Mouse (Mus musculus): ENCODE measurements around the gene Gm19935. TPM values are rescaled to one million over a fixed set of nuclear protein-coding genes. Genes with fewer than 3 reads are reported as not detected.

Gene Gm19935
- polyA plus RNA-seq, 1 experiment from 2014 or later: 0.35 TPM

DNA sequence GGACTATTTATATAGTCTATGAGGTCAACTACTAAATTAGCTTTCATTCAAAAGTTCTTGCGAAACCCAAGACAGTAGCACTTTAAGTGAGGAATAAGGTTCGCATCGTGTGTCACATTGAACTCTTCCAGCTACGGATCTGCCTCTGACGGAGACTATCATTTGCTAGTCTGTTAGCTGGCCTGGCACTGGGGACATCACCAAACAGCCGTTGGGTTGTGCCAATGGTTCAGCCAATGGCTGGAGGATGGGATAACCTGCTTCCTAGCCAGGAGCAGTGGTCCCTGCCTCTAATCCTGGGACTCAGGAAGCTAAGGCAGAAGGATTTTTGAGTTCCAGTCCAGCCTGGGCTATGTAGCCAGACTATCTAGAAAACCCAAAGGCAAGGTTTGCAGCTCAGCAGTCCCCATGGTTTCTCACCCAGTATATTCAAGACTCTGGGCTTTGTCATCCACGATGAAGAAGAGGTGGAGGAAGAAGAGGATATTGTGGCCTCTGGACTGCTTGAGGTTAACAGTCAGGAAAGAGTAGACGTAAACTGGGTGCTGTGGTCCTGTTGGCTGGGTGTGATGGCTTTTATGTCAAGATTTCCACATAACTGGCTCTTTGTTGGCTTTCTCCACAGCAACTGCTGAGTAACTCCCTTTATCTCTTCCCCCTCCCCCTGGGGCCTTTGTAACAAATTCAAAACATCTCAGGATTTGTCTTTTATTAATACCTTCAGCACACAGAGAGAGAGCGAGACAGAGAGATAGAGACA is 2.5 kb upstream of the Gm19935 start:
- TF ChIP-seq EP300 (optimal IDR thresholded peaks at IDR 0.05): no peak
- no peak for TF ChIP-seq CTCF (IDR thresholded peaks at IDR 0.05; ENCODE audit: low read depth)
- DNase-seq (ENCODE audit: low spot score) (no peak), ATAC-seq (ENCODE audit: low FRiP score, low TSS enrichment) (no peak)
- Histone ChIP-seq H3K4me1 (replicated peaks; ENCODE audit: control insufficient read depth, insufficient read depth) (no peaks in the 10 kb centered on the region), H3K36me3 (ENCODE audit: control insufficient read depth, insufficient read depth, low read length) (no peaks in the 10 kb centered on the region), H3K27me3 (ENCODE audit: control insufficient read depth, insufficient read depth, low read length) (no peaks in the 10 kb centered on the region), H3K9me3 (ENCODE audit: control insufficient read depth, low read length) (no peaks in the 10 kb centered on the region), H3K9ac (ENCODE audit: low read length) (no peak overlapping the region), H3K27ac (replicated peaks) (no peak overlapping the region), H3K4me2 (replicated peaks; ENCODE audit: low read depth) (no peak overlapping the region), H3K4me3 (ENCODE audit: low read depth, low read length) (no peak overlapping the region)
- 76% methylated on average over 9 of the region's 9 CpGs for WGBS

DNA sequence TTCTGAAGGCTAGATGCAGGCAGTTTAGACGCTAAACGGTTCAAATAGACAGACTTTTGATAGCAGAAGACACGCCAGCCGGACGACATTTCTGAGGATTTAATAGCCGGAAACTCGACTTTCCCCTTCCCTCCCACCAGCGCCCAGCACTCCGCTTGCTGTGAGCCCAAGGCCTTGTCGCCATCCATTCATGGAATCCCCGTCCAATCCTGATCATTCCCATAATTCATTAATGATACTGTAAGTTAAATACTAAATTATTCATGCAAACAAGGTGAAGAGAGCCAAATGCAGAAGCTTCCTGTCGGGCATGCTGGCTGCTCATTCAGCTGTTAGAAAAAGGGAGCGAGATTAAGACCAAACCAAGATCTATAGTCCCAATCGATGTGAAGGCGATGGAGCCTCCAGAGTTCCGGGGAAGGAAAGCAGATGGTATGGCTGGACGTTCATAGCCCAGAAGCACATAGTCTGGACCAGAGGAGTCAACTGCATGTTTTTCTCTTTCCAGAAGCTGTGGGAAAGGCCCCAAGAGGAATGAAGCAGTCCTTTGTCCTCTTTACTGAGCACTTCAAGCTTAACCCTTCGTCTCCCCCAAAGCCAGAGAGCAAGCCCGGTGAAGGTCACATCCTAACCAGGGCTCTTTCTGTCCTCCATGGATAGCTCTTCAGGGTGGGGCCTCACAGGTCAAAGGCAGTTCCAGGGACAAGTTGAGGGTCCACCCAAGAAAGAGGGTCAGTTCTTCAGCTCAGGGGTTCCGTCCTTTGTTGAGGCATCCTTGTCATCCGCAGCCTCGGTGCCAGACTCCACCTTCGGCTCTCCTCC is 921 bp downstream of the Gm19935 start:
- no peak overlapping the region for H3K27ac ChIP-seq (replicated peaks)
- no peaks in the 10 kb centered on the region for H3K27me3 ChIP-seq (ENCODE audit: control insufficient read depth, insufficient read depth, low read length)
- H3K36me3 ChIP-seq (ENCODE audit: control insufficient read depth, insufficient read depth, low read length): no peaks in the 10 kb centered on the region
- H3K9me3 ChIP-seq (ENCODE audit: control insufficient read depth, low read length): no peaks in the 10 kb centered on the region
- TF ChIP-seq CTCF (IDR thresholded peaks at IDR 0.05; ENCODE audit: low read depth) (no peak), EP300 (optimal IDR thresholded peaks at IDR 0.05) (no peak)
- H3K4me3 ChIP-seq (ENCODE audit: low read depth, low read length): no peak overlapping the region
- ATAC-seq (ENCODE audit: low FRiP score, low TSS enrichment) (no peak), DNase-seq (ENCODE audit: low spot score) (no peak)
- WGBS: 72% methylated on average over 23 of the region's 23 CpGs
- H3K4me2 ChIP-seq (replicated peaks; ENCODE audit: low read depth): no peak overlapping the region
- H3K9ac ChIP-seq (ENCODE audit: low read length): no peak overlapping the region
- no peaks in the 10 kb centered on the region for H3K4me1 ChIP-seq (replicated peaks; ENCODE audit: control insufficient read depth, insufficient read depth)

DNA sequence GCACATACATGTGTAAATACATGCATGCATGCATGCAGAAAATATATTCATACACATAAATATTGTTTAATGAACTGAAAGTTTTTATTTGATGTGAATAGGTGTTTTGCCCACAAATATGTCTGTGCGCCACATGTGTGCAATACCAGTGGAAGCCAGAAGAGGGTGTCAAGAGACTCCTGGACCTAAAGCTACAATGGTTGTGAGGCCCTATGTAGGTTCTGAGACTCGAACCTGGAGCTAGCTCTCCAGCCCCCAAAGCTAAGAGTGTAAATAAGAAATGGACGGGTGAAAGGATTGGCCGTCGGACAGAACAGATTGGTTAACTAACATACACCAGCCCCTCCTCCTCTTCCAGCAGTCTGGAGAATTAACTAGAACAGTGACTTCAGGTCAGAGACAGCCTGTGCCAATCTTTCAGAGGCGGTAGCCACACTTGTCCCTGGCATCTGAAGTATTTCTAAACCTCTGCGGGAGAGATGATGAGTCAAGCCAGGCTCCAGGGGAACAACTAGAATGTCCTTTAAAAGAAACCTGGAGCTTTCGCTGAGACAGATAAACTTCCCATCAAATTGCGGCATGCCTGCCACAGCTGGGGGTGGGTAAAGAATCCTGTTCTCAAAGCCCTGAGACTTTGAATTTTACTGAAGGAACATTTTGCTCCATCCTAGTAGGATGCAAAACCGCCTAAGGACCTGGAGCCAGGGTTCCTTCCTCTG is 3.4 kb downstream of the Gm19935 start:
- H3K9me3 ChIP-seq (ENCODE audit: control insufficient read depth, low read length): no peaks in the 10 kb centered on the region
- WGBS: 90% methylated on average over 10 of the region's 10 CpGs
- TF ChIP-seq EP300 (optimal IDR thresholded peaks at IDR 0.05) (no peak), CTCF (IDR thresholded peaks at IDR 0.05; ENCODE audit: low read depth) (peak; percentile 51)
- H3K9ac ChIP-seq (ENCODE audit: low read length): no peak overlapping the region
- ATAC-seq (ENCODE audit: low FRiP score, low TSS enrichment): no peak
- DNase-seq (ENCODE audit: low spot score): no peak
- no peak overlapping the region for H3K27ac ChIP-seq (replicated peaks)
- no peaks in the 10 kb centered on the region for H3K4me1 ChIP-seq (replicated peaks; ENCODE audit: control insufficient read depth, insufficient read depth)
- no peak overlapping the region for H3K4me2 ChIP-seq (replicated peaks; ENCODE audit: low read depth)
- H3K27me3 ChIP-seq (ENCODE audit: control insufficient read depth, insufficient read depth, low read length): no peaks in the 10 kb centered on the region
- no peak overlapping the region for H3K4me3 ChIP-seq (ENCODE audit: low read depth, low read length)
- H3K36me3 ChIP-seq (ENCODE audit: control insufficient read depth, insufficient read depth, low read length): no peaks in the 10 kb centered on the region

DNA sequence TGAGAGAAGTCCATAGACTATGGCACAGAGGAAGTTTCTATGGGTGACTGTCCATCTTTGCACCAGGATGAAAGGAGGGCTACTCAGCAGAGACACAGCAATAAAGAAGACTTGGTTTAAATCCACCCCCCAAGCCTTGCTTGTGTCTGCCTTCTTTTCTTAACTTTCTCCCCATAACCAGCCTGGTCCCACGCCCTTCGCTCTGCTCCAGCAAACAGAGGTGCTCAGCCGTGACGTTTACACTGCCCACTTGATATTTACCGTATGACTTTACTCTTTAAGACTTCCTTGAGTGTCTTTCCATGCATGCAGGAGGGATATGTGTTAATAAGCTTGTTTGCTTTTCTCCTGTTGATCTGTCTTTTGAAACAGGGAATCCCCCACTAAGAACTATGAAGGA is 17.7 kb downstream of the Gm19935 start:
- WGBS: 61% methylated on average over 5 of the region's 5 CpGs
- no peak for TF ChIP-seq EP300 (optimal IDR thresholded peaks at IDR 0.05)
- TF ChIP-seq CTCF (IDR thresholded peaks at IDR 0.05; ENCODE audit: low read depth): no peak

DNA sequence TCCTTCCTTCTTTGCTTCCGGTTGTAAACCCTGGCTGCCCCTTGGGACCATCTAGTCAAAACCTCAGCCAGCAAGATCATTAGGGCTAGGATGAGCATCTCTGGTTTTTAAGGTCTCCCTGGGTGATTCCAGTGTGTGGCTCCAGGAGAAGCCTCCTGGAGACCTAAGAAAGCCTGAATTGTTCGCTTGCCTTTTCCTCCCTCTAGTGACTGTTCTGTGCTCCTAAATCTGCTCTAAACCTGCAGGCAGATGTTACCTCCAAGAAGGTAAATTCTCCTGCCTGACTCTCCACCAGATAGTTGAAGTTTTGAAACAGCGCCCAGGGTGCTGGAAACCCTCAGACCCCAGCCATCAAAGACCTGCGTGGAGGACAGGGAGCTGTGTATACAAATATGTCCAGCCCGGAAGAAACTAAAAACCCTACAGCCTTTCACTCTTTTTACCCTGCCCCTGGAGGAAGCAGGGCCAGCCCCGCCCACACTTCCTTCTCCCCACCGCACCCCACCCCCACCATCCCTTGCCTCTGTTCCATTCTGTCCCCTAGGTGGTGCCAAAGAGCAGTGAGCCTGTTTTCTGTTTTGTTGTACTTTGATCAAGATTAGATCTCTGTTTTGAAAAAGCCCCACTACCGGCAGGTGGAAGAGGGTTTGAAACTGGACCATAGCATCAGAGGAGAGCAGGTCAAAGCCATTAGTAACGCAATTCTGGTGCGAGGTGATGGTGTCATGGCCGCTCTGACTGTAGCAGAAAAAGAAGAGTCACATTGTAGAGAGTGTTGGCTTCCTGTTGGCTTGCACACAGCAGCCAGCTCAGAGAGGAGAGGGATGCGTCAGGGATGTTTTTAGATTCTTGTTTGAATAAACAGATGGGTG is 22.0 kb downstream of the Gm19935 start:
- 12% methylated on average over 12 of the region's 12 CpGs for WGBS
- H3K4me3 ChIP-seq (ENCODE audit: low read depth, low read length): no peak overlapping the region
- H3K4me1 ChIP-seq (replicated peaks; ENCODE audit: control insufficient read depth, insufficient read depth): no peaks in the 10 kb centered on the region
- DNase-seq (ENCODE audit: low spot score) (peak; percentile 82), ATAC-seq (ENCODE audit: low FRiP score, low TSS enrichment) (peak; percentile 89)
- no peaks in the 10 kb centered on the region for H3K27me3 ChIP-seq (ENCODE audit: control insufficient read depth, insufficient read depth, low read length)
- TF ChIP-seq EP300 (optimal IDR thresholded peaks at IDR 0.05): no peak
- TF ChIP-seq CTCF (IDR thresholded peaks at IDR 0.05; ENCODE audit: low read depth): peak; percentile 77
- no peaks in the 10 kb centered on the region for H3K9me3 ChIP-seq (ENCODE audit: control insufficient read depth, low read length)
- no peak overlapping the region for H3K27ac ChIP-seq (replicated peaks)
- peak overlapping the region; percentile 50 for H3K4me2 ChIP-seq (replicated peaks; ENCODE audit: low read depth)
- H3K36me3 ChIP-seq (ENCODE audit: control insufficient read depth, insufficient read depth, low read length): no peaks in the 10 kb centered on the region
- no peak overlapping the region for H3K9ac ChIP-seq (ENCODE audit: low read length)

More for the DNA sequence above, 17.7 kb downstream of the Gm19935 start:
- Histone ChIP-seq H3K27ac (replicated peaks) (no peak overlapping the region), H3K4me3 (ENCODE audit: low read depth, low read length) (no peak overlapping the region), H3K4me1 (replicated peaks; ENCODE audit: control insufficient read depth, insufficient read depth) (no peaks in the 10 kb centered on the region), H3K4me2 (replicated peaks; ENCODE audit: low read depth) (no peak overlapping the region), H3K9me3 (ENCODE audit: control insufficient read depth, low read length) (0 out of 2 replicates have a peak, but pooled peaks cover 3% of the 10 kb centered on the region), H3K36me3 (ENCODE audit: control insufficient read depth, insufficient read depth, low read length) (no peaks in the 10 kb centered on the region), H3K27me3 (ENCODE audit: control insufficient read depth, insufficient read depth, low read length) (no peaks in the 10 kb centered on the region), H3K9ac (ENCODE audit: low read length) (no peak overlapping the region)
- ATAC-seq (ENCODE audit: low FRiP score, low TSS enrichment) (no peak), DNase-seq (ENCODE audit: low spot score) (no peak)
